Mouse (Mus musculus): ENCODE results near the gene Igf1.

DNA sequence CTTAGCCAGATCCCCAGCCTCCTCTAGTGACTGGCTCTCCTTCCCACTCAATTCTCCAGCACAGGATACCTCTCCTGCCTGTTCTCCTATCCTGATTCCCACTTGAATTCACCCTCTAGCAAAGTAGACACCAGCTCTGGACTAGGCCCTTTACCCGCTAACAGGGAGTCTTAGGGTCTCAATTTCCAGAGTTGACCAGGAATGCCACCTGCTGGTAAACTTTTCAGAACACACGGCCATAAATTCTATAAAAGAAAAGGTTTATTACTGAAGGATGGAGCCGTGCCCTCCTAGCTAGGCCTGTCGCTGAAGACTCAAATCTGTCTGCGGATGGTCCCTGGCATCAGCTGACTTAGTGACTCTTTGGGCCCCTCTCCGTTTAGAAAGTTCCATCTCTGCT lies 113.5 kb downstream of the Igf1 start:
- TF ChIP-seq POLR2A (IDR thresholded peaks at IDR 0.05; ENCODE audit: borderline replicate concordance, control insufficient read depth, low read depth, low read length) = no peak
- TF ChIP-seq CTCF (IDR thresholded peaks at IDR 0.05; ENCODE audit: control insufficient read depth, insufficient read depth, low read length) = no peak
